Mouse (Mus musculus) small intestine, adult 2 months (tissue): ENCODE results near the gene Gatad2a.

Experiments used
- CTCF ChIP-seq: fragments of 200-500 bp; IDR thresholded peaks from 2 replicates; pipeline ENCODE4 v1.5.1; 2012; ENCODE audit warnings: low read depth, mild to moderate bottlenecking, control low read depth, inconsistent platforms, low read length, moderate library complexity, mixed read lengths; ENCODE audit not compliant: insufficient replicate concordance, insufficient read length; ENCODE audit errors: extremely low read depth
- POLR2A ChIP-seq: fragments of 200-500 bp; IDR thresholded peaks from 2 replicates; pipeline ENCODE4 v1.6.1; 2012; ENCODE audit warnings: low read depth, mild to moderate bottlenecking, control low read depth, inconsistent platforms, low read length, moderate library complexity

DNA sequence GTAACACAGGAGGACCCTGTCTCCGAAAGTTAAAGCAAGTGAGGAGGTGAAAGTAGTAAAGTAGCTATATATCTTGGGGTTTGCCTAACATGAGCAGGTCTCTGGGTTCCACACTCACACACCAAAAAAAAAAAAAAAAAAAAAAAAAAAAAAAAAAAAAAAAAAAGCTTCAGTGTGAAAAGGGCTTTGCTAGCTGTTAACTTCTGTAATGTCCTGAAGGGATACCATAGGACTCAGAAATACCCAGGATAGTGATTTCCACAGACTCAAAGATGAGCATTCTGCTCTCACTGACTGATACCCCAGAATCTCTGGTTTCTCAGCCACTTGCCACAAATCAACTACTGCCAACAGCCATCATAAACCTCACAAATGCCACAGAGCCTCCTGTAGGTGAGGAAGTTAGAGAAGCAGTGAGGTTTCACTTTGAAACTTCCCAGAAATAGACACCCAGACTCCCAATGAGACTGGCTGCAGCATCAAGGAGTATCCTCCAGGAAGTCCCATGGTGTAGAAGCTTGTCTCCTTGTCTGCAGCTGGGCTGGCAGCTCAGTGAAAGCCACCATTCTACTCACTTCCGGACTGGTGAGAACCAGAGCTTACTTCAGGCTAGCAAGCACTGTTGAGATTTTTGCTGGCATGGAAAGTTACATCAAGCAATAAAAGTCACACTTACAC lies 11.2 kb downstream of the Gatad2a start:
- no peak for TF ChIP-seq POLR2A
- no peak for TF ChIP-seq CTCF
